Mouse (Mus musculus): ENCODE measurements around the gene Gm14698. TPM values are rescaled to one million over a fixed set of nuclear protein-coding genes. Genes with fewer than 3 reads are reported as not detected.

The Gm14698 gene
- total RNA-seq (2023) = 1 to 10 TPM in 1 of 2 experiments, under 1 TPM in 1; 0.33 to 1.1 TPM

DNA sequence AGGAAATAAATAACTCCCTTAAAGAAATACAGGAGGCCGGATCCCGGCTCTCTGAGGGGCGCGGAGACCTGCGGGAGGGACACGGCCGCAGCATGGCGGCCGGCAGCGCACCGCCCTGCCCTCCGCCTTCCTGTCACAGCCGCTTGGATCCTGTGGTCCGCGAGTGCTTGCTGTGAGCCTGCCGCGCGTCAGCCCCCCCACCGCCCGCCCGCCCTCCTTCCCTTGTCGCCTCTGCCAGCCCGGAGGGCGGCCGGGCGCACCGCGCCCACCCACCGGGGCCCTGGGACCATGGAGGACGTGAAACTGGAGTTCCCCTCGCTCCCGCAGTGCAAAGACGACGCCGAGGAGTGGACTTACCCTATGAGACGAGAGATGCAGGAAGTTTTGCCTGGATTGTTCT, at the start of gene Gm14698:
Gene Gm14698 (plus strand): TSS at position 35 of the 400 bp plus-strand sequence.

Other genes with a start within 250 kb of the Gm14698 start
- 10 to 100 TPM; 54.3 to 55.4 TPM for gene Fmr1, start 142.6 kb upstream of the Gm14698 start, total RNA-seq (2023)
- not detected for gene Fmr1nb, start 59.3 kb upstream of the Gm14698 start, total RNA-seq (2023)
- not detected for gene Gm6812, start 72.0 kb downstream of the Gm14698 start, total RNA-seq (2023)